Mouse (Mus musculus) monocyte, adult 5-6 weeks (primary cell): ENCODE measurements around the gene Mta2. TPM values are rescaled to one million over a fixed set of nuclear protein-coding genes. Genes with fewer than 3 reads are reported as not detected.

Experiments
- ATAC-seq: fragments of 153-309, 156-312 bp; replicated peaks from 2 replicates; pipeline ENCODE4 v1.8.0; 2017; ENCODE audit warnings: mild to moderate bottlenecking; ENCODE audit not compliant: low TSS enrichment, insufficient number of reproducible peaks, severe bottlenecking, poor library complexity, low FRiP score
- total RNA-seq: library from RNA; stranded (forward); fragments of 200-1000, 200-491, 200-594 nt; gene quantifications from 3 replicates; pipeline ENCODE4 v1.2.3, GENCODE M21; 2017

Gene Mta2
- total RNA-seq, 1 experiment from 2014 or later: 158 TPM

- no peak for ATAC-seq
Measured at GRCm38 (mm10) chr19:8988346-8989065, 46.8 kb downstream of the Mta2 start.

DNA sequence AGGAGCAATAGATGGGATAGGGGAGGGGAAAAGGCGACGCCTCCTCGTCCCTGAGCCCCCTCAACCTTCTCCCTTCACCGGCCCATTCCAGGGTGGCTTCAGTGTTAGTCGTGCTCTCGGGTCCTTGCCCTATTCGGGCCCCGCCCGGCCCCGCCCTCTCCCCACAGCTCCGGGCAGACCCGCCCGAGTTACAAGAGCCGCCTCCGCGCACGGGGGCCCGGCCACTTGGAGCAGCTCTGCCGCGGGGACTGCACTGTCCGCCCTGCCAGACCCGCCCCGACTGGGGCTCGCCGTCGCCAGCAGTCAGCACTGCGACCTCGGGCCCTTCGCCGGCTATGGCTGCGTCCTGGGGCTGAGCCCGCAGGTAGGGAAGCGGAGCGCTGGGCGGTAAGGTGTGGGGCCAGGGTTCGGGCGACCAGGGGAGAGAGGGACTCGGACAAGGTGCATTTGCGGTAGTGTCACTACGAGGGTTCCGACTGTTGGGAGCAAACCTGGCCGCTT, 47.4 kb downstream of the Mta2 start, which contains the start of gene Ahnak:
Gene Ahnak, plus strand, starts transcription at position 219 of the 501 bp plus-strand sequence.
- no peak for ATAC-seq

- ATAC-seq: no peak; the same call in 1 of the 2 replicates
Measured at GRCm38 (mm10) chr19:8989567-8990431, 48.1 kb downstream of the Mta2 start.

DNA sequence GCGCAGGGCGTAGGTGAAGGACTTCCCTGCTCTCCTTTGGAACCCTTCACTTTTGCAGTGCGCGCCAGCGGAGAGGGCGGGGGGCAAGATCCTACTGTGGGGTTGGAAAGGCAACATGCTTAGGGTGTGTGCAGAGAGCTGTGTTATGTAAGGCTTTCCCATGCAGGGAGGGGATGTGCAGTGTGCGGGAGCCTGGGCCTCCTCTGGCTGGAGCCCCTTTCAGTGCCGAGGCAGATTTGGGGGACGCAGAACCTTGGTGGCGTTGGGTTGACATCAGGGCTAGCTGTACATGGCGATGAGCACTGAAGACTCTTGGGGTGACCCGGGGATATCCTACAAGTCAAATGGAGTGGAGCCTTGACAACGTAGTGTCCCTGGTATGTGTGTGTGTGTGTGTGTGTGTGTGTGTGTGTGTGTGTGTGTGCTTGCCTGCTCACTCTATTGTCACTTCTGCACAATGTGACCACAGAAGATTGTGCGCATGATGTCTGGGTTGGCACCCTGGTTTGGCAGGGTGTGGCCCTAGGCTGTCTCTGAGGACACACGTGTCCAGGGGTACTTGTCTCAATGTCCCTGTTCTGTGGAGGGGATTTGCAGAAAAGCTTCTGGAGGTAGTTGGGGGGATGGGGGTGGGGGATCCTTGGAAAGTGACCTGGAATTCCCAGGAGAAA, 48.9 kb downstream of the Mta2 start:
- ATAC-seq: peak; percentile 19; the same call in 1 of the 2 replicates

DNA sequence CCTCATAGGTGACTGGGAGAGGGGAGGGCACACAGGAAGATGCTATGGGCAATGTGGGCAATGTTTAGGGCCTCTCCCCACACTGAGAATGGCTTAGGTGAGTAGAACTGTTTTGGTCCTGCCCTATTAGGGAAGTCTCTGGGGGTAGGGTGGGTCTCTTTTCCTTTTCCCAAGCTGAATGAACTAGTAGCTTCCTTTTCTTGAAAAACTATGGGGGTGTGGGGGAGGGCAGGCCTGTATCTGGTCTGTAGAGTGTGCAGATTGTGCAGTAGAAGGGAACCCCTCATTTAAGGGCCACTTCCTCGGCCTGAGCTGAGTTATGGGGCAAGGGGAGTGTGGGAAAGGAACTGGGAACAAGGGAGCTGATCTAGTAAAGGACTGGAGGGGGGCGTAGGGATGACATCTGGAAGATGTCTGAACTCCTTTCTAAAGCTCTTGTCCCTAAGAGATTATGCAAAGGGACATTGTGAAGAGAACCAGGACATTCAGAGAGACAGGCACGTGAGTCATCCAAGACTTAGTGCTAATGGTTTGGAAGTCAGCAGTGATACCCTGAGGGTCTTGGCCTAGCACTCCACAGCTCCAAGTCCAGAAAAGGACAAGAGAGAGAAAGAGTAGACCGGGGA, 49.7 kb downstream of the Mta2 start:
- ATAC-seq: no peak

DNA sequence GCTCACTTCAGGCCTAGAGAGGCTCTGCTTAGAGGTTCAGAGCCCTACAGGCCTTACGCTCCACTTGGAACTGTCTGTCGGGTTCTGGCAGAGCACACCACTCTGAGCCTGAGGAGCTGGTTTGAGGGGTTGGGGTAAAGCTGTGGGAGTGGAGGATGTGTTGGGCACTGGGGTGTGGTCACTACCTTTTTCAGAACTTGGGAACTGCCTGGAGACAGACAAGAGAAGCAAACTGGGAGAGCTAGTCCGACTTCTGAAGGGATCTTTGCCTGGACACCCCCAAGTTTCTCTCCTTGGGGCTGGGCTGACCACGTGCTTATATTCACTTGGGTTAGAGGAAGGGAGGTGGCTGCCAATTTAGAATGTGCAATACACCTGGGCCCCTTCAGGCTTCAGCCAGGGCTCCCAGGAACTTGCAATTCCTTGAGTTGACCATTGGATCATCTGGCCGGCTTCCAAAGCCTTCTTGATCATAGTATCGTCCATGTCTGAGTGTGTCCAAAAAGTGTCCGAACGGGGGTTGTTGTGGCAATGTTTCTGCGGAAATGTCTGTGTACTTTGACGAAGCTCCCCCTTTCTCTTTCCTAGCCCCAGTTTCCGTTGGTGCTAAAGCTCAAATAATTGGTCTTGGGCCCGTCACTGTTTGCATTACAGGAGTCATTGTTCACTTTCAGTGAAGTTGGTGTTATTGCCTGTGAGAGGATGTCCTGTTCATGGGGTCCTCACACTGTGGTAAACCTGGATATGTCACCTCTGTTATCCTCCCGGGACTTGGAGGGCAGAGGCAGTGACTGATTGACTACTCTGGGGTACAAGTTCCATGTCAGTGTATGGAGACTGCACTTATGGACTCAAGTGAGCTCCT, 50.4 kb downstream of the Mta2 start:
- no peak for ATAC-seq

DNA sequence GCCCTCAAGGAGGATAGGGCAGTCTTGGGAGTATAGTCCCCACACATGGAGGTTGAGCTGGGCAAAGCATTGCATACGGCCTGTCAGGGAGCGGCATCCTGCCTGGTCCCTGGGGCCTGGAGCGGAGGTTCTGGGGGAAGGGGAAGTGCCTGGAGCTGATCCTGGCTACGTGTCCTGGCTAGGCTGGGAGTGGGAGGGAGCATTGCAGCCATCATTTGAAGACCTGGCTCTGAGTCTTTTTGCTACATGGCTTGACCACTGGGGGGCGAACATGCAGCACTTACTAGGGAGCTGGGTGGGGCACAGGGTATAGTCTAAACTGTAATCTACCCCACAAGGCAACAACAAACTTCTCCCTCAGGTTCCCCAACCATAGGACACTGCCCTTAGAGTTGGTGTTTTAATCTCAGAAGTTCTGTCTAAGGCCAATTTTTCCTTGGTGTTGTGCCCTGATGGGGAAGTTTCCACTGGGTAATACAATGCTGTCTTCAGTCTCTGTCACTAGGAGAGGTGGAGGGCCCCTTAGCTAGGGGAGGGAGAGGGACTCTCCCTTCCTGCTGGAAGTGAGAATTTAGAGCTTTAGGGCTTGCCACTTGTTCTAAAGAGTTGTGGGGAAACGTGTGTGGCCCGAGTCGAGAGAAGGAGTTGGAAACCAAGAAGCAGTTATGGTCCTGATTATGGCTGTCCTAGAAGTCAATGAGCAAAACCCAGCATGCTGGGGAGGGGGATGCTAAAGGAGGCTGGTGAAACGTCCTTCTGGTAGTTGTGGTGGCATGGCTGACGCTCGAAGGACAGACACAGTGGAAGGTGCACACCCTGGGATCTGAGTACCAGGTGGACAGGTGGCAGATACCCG, 51.3 kb downstream of the Mta2 start:
- ATAC-seq: peak; percentile 33

- no peak for ATAC-seq
Measured at GRCm38 (mm10) chr19:8993625-8993912, 51.9 kb downstream of the Mta2 start.

- no peak for ATAC-seq
Measured at GRCm38 (mm10) chr19:8994813-8995607, 53.3 kb downstream of the Mta2 start.

DNA sequence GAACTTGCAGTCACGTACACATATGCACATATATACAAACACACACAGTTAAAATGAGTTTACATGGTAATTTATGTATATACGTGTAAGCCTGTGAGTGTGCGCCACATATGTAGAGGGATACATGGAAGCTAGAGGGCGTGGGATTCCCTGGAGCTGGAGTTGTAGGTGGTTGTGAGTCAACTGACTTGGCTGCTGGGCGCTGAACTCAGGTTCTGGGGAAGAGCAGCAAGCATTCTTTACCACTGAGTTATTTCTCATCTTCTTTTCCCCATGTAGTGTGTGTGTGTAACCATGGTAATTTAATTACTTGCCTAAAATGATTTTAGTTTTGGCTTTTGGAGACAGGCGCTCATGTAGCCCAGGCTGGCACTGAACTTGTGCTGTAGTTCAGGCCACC, 54.9 kb downstream of the Mta2 start:
- ATAC-seq: no peak

GRCm38 (mm10) chr19:8997546-8997945, 55.9 kb downstream of the Mta2 start:
- peak; percentile 89 for ATAC-seq

DNA sequence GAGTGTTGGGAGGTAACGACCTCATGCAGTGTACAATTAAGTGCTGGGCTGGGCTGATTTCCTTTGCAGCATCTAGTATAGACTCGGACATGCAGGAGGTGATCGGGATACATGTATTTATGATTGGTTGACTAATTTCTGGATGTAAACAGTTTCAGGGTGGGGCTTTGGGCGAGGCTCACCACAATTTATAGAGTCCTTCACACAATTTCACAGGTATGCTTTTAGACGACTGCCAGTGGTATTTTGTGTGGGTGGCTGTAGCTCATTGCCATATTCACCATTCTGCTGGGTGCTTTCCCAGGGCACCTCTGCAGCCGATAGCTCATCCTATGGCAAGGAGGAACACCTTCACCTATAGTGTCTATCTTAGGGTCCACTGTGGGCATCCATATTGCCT, 56.9 kb downstream of the Mta2 start:
- no peak for ATAC-seq

- ATAC-seq: no peak
Measured at GRCm38 (mm10) chr19:8999223-8999622, 57.5 kb downstream of the Mta2 start.
